Mouse (Mus musculus): ENCODE measurements around the gene Snx7.

- TF ChIP-seq POLR2A (IDR thresholded peaks at IDR 0.05; ENCODE audit: low read depth, low read length) (no peak), CTCF (conservative IDR thresholded peaks at IDR 0.05; ENCODE audit: insufficient read depth, insufficient read length, low read depth, low read length) (no peak)
These were observed 584 bp upstream of the Snx7 start for GRCm38 (mm10) chr3:117869324-117869715.

Measured in kidney, adult 2 months (tissue).